8 mouse cellular contexts compared by ENCODE assay signal in the genomic region with DNA sequence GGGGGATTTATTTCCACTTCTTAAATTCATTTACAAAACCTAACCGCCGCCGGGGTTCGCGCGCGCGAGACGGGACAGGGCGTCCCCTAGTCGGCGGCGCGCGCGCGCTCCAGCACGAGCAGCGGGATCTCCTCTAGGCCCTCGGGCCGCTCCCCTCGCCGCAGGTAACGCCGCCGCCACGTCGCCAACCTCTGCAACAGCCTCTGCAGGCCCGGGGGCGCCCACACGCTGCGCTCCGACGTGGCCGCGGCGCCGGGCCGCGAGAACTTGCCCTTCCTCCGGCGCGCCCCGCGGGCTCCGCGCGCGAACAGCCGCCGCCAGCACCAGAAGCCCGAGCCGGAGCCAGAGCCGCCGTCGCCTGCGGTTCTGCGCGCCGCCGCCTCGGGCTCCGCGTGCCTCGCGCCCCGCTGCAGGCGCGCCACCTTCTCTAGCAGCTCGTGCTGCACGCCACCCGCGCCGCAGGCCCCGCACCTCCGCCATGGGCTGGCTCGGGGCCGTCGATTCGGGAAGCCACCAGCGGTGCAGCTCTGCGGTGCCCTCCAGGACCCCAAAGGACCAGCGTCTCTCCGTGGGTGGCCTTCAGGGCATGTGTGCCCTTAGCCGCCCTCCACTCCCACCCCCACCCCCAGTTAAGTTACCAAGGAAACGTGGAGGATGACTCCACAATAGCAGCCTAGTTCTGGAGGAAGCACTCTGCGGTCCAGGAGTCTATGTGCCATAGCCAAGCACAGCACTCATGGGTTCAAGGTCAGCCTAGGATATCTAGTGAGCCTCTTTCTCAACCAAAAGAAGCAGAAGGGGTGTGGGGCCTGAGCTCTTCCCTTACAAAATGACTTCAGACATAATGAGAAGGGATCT. TPM values are rescaled to one million over a fixed set of nuclear protein-coding genes. Genes with fewer than 3 reads are reported as not detected.
DNase-seq lines count a peak whose midpoint lies in the region; ATAC-seq and TF ChIP-seq lines count a peak whose summit lies in the region.

No protein-coding gene starts in this region.

- 1% methylated on average over 81 of the region's 87 CpGs for WGBS in intestine, postnatal 0 days

- ATAC-seq in intestine, postnatal 0 days = peak; percentile 77
- ATAC-seq in megakaryocyte progenitor cell, adult 5-6 weeks (replicated peaks; ENCODE audit: poor library complexity) = peak; percentile 80

- H3K9me3 ChIP-seq in intestine, postnatal 0 days (ENCODE audit: control insufficient read depth) = no peaks in the 10 kb centered on the region

- peak overlapping the region; percentile 95 for H3K4me2 ChIP-seq in intestine, postnatal 0 days (replicated peaks; ENCODE audit: low read depth)

- no peaks in the 10 kb centered on the region; the same call in 1 of the 2 replicates for H3K36me3 ChIP-seq in intestine, postnatal 0 days (ENCODE audit: control insufficient read depth, insufficient read depth)

- intact Hi-C loops in left cerebral cortex, postnatal 25 days (cut with DNase I) = no loop called here

- H3K4me1 ChIP-seq in intestine, postnatal 0 days (replicated peaks; ENCODE audit: control insufficient read depth, insufficient read depth, low read length) = no peaks in the 10 kb centered on the region

- 0 out of 2 replicates have a peak, but pooled peaks have one; percentile 1 for TF ChIP-seq CTCF in intestine, postnatal 0 days (IDR thresholded peaks at IDR 0.05; ENCODE audit: low read depth)

- peaks cover 13% of the 10 kb centered on the region; the same call in 1 of the 2 replicates for H3K27me3 ChIP-seq in intestine, postnatal 0 days (replicated peaks; ENCODE audit: control insufficient read depth, insufficient read depth, low read length)

- no peak overlapping the region; the same call in 1 of the 2 replicates for H3K27ac ChIP-seq in intestine, postnatal 0 days (ENCODE audit: low read depth, low read length)

- peak overlapping the region; percentile 66 for H3K9ac ChIP-seq in intestine, postnatal 0 days (ENCODE audit: low read depth, low read length)

- peak overlapping the region; percentile 60 for H3K4me3 ChIP-seq in intestine, postnatal 0 days (ENCODE audit: low read depth, low read length)

- DNase-seq in adrenal gland, postnatal 14 days = peak; percentile 83
- peak; percentile 74 for DNase-seq in embryo, embryonic 10.5 days (ENCODE audit: low spot score)
- peak; percentile 51 to 74 for DNase-seq in gastrocnemius, postnatal 4 days (ENCODE audit: low spot score in 2 of 2)
- DNase-seq in left cerebral cortex, postnatal 25 days (ENCODE audit: low spot score in 2 of 2) = peak; percentile 79 to 85
- DNase-seq in right cerebral cortex, postnatal 36 days (ENCODE audit: low spot score in 2 of 2) = peak; percentile 65 to 67
- no peak for DNase-seq in natural killer cell, adult 2 months (ENCODE audit: low spot score in 2 of 2)

RNA-seq across cellular contexts. Expression of a gene that starts 42.6 kb away (rescaled TPM):
- total RNA-seq in adrenal gland, postnatal 14 days (2021) = 88.1 and 107 TPM in 2 replicates
- total RNA-seq in gastrocnemius, postnatal 4 days (2021) = 10 to 100 TPM; 38.3 to 42.9 TPM
- 146 and 148 TPM in 2 replicates for polyA plus RNA-seq in intestine, postnatal 0 days (2015; fragmentation: Nextera tagmentation; extraction: Ambion mirVana)
- 10 to 100 TPM; 29.8 to 33.8 TPM for total RNA-seq in left cerebral cortex, postnatal 25 days (2021)
- total RNA-seq in megakaryocyte progenitor cell, adult 5-6 weeks (2015) = 153 and 181 TPM in 2 replicates
- 153 and 163 TPM in 2 replicates for total RNA-seq in megakaryocyte progenitor cell, adult 5-6 weeks (2017)

Comparison
In these comparisons a context has a peak if more than half of its experiments do, and no peak if none do; other contexts are left out.
1. DNase-seq: peak in adrenal gland, postnatal 14 days (single experiment), embryo, embryonic 10.5 days (single experiment), gastrocnemius, postnatal 4 days (2 of 2), left cerebral cortex, postnatal 25 days (2 of 2) and right cerebral cortex, postnatal 36 days (2 of 2); none in natural killer cell, adult 2 months (0 of 2).